Mouse (Mus musculus): Measurements from ENCODE around the gene Mboat2.

DNA sequence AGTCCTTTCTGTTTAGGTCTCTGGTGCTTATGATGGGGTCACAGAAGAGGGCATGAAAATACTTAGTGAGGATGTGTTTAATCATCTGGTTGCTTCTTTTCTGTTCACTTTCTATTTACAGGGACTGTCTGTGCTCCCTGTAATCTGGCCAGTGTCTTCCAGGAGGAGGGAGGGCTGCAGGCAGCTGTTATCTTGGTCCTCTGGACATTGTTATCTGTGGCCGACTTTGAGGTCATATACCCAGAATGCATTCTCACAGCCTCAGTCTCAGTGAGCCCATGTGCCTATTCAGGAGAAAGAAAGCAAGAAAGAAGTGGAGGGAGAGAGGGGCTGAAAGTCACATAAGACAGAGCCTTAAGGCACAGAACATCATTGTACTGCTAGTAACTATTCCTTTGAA is 19.4 kb upstream of the Mboat2 start:
- no peak for TF ChIP-seq POLR2A (IDR thresholded peaks at IDR 0.05; ENCODE audit: low read depth, low read length)
- no peak for TF ChIP-seq CTCF (conservative IDR thresholded peaks at IDR 0.05; ENCODE audit: insufficient read depth, insufficient read length, low read depth, low read length)

Measured in kidney, adult 2 months (tissue).